Mouse (Mus musculus) limb, embryonic 14.5 days (tissue): ENCODE results near the gene Prkcb. TPM values are rescaled to one million over a fixed set of nuclear protein-coding genes. Genes with fewer than 3 reads are reported as not detected.

Experiments
- ATAC-seq: fragments of 200-750 bp; cut with Nextera tagmentation; 2 replicates; pipeline ENCODE4 v1.8.0; 2017; ENCODE audit warnings: low read depth, moderate number of reproducible peaks, moderate TSS enrichment; ENCODE audit not compliant: low FRiP score
- DNase-seq: peaks from one replicate; pipeline ENCODE4 v3.0.0-alpha.2; 2015; ENCODE audit warnings: low spot score
- H3K27ac ChIP-seq: fragments of 300-500 bp; sonication (generic); replicated peaks from 2 replicates; pipeline ENCODE4 v1.5.1; 2014; ENCODE audit warnings: low read depth, mild to moderate bottlenecking, low read length, moderate library complexity, mixed read lengths
- H3K27me3 ChIP-seq: fragments of 300-500 bp; sonication (generic); 2 replicates; pipeline ENCODE4 v1.6.1; 2014; ENCODE audit warnings: low read length, mixed read lengths; ENCODE audit not compliant: control insufficient read depth, insufficient read depth
- H3K36me3 ChIP-seq: fragments of 300-500 bp; sonication (generic); 2 replicates; pipeline ENCODE4 v1.6.1; 2014; ENCODE audit warnings: mild to moderate bottlenecking, low read length, moderate library complexity, mixed read lengths; ENCODE audit not compliant: control insufficient read depth, insufficient read depth
- H3K4me1 ChIP-seq: fragments of 300-500 bp; sonication (generic); 2 replicates; pipeline ENCODE4 v1.6.1; 2014; ENCODE audit warnings: antibody characterized with exemption, low read length, mixed read lengths; ENCODE audit not compliant: control insufficient read depth, insufficient read depth
- H3K4me2 ChIP-seq: fragments of 300-500 bp; sonication (generic); replicated peaks from 2 replicates; pipeline ENCODE4 v1.6.1; 2014; ENCODE audit warnings: low read depth, mild to moderate bottlenecking, low read length, moderate library complexity; ENCODE audit not compliant: severe bottlenecking
- H3K4me3 ChIP-seq: fragments of 300-500 bp; sonication (generic); replicated peaks from 2 replicates; pipeline ENCODE4 v1.5.1; 2014; ENCODE audit warnings: low read length
- H3K9ac ChIP-seq: fragments of 300-500 bp; sonication (generic); 2 replicates; pipeline ENCODE4 v1.6.1; 2014; ENCODE audit warnings: mild to moderate bottlenecking, low read depth, low read length, moderate library complexity; ENCODE audit not compliant: severe bottlenecking
- H3K9me3 ChIP-seq: fragments of 300-500 bp; sonication (generic); 2 replicates; pipeline ENCODE4 v1.6.1; 2016; ENCODE audit warnings: low read length; ENCODE audit not compliant: control insufficient read depth
- POLR2A ChIP-seq: fragments of 200-500 bp; IDR thresholded peaks from 2 replicates; pipeline ENCODE4 v1.8.0; 2012; ENCODE audit warnings: inconsistent platforms, mild to moderate bottlenecking, moderate library complexity, borderline replicate concordance; ENCODE audit not compliant: insufficient read depth, insufficient read length; ENCODE audit errors: extremely low read depth
- WGBS: fragments of 180-500 bp; shearing (Covaris S2); extraction: QIAGEN DNeasy Blood & Tissue Kit; methylation state at CpG from one replicate; pipeline ENCODE4 v1.1.7; 2014; 5-methylcytosine and 5-hydroxymethylcytosine counted together
- polyA plus RNA-seq, 2 experiments: library from polyadenylated mRNA; depleted of rRNA in 1 of 2; stranded (reverse) in 1 of 2; unstranded in 1 of 2; fragments of >200 nt; fragmentation: Nextera tagmentation in 1 of 2; extraction: Ambion mirVana in 1 of 2; gene quantifications; 2 replicates each; pipeline versions ENCODE4 v1.2.1 to v1.2.3; 2012 to 2014

Prkcb gene
- polyA plus RNA-seq, 2 experiments, result 6.2 to 10.3 TPM

DNA sequence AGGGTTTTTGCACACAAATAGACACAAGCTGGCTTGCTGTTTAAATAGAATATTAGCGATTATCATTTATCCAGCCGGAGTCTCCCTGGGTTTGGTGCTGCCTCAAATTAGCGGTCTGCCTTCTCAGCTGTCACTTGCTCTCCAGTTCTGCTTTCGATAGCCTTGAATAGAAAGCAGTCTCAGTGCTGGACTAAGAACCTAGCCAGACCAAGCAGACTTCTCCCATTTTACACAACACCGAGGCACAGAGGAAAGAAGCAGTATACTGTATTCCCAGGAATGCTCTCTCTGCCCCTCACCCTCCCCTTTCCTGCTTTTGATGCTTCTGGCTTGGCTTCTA lies 107.4 kb downstream of the Prkcb start:
- Histone ChIP-seq H3K9ac (no peak overlapping the region), H3K4me1 (no peaks in the 10 kb centered on the region), H3K4me2 (no peak overlapping the region), H3K9me3 (no peaks in the 10 kb centered on the region), H3K27me3 (no peaks in the 10 kb centered on the region), H3K36me3 (no peaks in the 10 kb centered on the region), H3K4me3 (no peak overlapping the region), H3K27ac (no peak overlapping the region)
- TF ChIP-seq POLR2A, result no peak
- DNase-seq, result no peak
- no peak for ATAC-seq
- 76% methylated on average over 5 of the region's 5 CpGs for WGBS

- 74% methylated on average over 3 of the region's 3 CpGs for WGBS
- Histone ChIP-seq H3K4me2 (no peak overlapping the region), H3K27me3 (no peaks in the 10 kb centered on the region), H3K4me3 (no peak overlapping the region), H3K9ac (no peak overlapping the region), H3K4me1 (no peaks in the 10 kb centered on the region), H3K36me3 (no peaks in the 10 kb centered on the region), H3K9me3 (no peaks in the 10 kb centered on the region), H3K27ac (no peak overlapping the region)
- TF ChIP-seq POLR2A, result no peak
- ATAC-seq, result no peak
- no peak for DNase-seq
Measured at GRCm38 (mm10) chr7:122397699-122398098, 109.1 kb downstream of the Prkcb start.

DNA sequence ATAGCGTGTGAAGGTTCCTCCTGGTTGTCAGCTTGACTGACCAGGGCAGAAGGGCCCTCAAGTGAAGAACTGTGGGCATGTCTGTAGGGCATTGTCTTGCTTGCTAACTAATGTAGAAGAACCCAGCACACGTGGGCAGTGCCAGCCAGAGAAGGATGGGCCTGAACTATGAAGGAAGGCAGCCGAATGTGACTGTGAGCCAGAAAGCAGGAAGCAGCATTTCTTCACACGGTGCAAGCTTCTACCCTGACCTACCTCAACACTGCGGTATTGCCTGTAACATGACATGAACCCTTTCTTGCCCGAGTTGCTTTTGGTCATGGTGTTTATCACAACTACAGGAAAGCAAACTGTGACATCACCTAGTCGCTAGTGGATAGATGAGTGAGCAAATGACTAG lies 113.5 kb downstream of the Prkcb start:
- ATAC-seq (no peak), DNase-seq (no peak)
- Histone ChIP-seq H3K4me3 (no peak overlapping the region), H3K4me2 (no peak overlapping the region), H3K36me3 (no peaks in the 10 kb centered on the region), H3K9ac (no peak overlapping the region), H3K4me1 (peaks cover 12% of the 10 kb centered on the region), H3K9me3 (no peaks in the 10 kb centered on the region), H3K27ac (no peak overlapping the region), H3K27me3 (no peaks in the 10 kb centered on the region)
- no peak for TF ChIP-seq POLR2A
- WGBS, result 82% methylated on average over 7 of the region's 7 CpGs

GRCm38 (mm10) chr7:122403343-122403742 lies 114.8 kb downstream of the Prkcb start:
- Histone ChIP-seq H3K36me3 (no peaks in the 10 kb centered on the region), H3K4me1 (peaks cover 12% of the 10 kb centered on the region), H3K9ac (no peak overlapping the region), H3K27ac (no peak overlapping the region), H3K27me3 (no peaks in the 10 kb centered on the region), H3K4me2 (no peak overlapping the region), H3K9me3 (no peaks in the 10 kb centered on the region), H3K4me3 (no peak overlapping the region)
- 87% methylated on average over 4 of the region's 4 CpGs for WGBS
- no peak for ATAC-seq
- DNase-seq, result no peak
- no peak for TF ChIP-seq POLR2A

GRCm38 (mm10) chr7:122404571-122405393 lies 116.2 kb downstream of the Prkcb start:
- Histone ChIP-seq H3K9me3 (no peaks in the 10 kb centered on the region), H3K4me2 (peak overlapping the region; percentile 44), H3K36me3 (no peaks in the 10 kb centered on the region), H3K27me3 (no peaks in the 10 kb centered on the region), H3K27ac (no peak overlapping the region; the same call in 1 of the 2 replicates), H3K4me3 (peak overlapping the region; percentile 9; the same call in 1 of the 2 replicates), H3K9ac (peak overlapping the region; percentile 45), H3K4me1 (peaks cover 12% of the 10 kb centered on the region)
- DNase-seq, result peak; percentile 53
- ATAC-seq, result peak; percentile 26
- TF ChIP-seq POLR2A, result no peak
- 2% methylated on average over 21 of the region's 21 CpGs for WGBS
